Comparison of ENCODE assay signal across 8 mouse cellular contexts in genomic region chr7:139119152-139119774, GRCm38 (mm10). TPM values are rescaled to one million over a fixed set of nuclear protein-coding genes. Genes with fewer than 3 reads are reported as not detected.
DNase-seq lines count a peak whose midpoint lies in the region; ATAC-seq and TF ChIP-seq lines count a peak whose summit lies in the region.

No protein-coding gene starts in this region.

- in situ Hi-C loops in CH12.LX (cut with MboI; ENCODE audit: low pct_ligation_motif_present, low pct_unique_long_range_greater_than_20kb, low sequenced_read_pairs) = loop anchor here (25.0 kb wide), 1 partner anchor 368 kb away; no protein-coding TSS in a partner anchor

- no peaks in the 10 kb centered on the region for H3K9me3 ChIP-seq in CH12.LX (replicated peaks; ENCODE audit: low read length)
- no peaks in the 10 kb centered on the region for H3K9me3 ChIP-seq in forebrain, embryonic 10.5 days
- no peaks in the 10 kb centered on the region for H3K9me3 ChIP-seq in heart, embryonic 16.5 days (replicated peaks; ENCODE audit: control insufficient read depth, low read length)
- no peaks in the 10 kb centered on the region for H3K9me3 ChIP-seq in liver, embryonic 14.5 days (ENCODE audit: control insufficient read depth, low read length)

- TF ChIP-seq CTCF in CH12.LX (conservative IDR thresholded peaks at IDR 0.05 in 1 of 2, IDR thresholded peaks at IDR 0.05 in 1 of 2; ENCODE audit: low read depth in 2 of 2, low read length in 2 of 2) = peak; percentile 50 to 89
- peak; percentile 80 for TF ChIP-seq CTCF in liver, embryonic 14.5 days (IDR thresholded peaks at IDR 0.05; ENCODE audit: low read depth)

- dilution Hi-C loops in CH12.LX (cut with MboI; ENCODE audit: extremely low pct_ligation_motif_present, extremely low pct_unique_long_range_greater_than_20kb, low sequenced_read_pairs) = no loop called here

- DNase-seq in CH12.LX (ENCODE audit: extremely low read depth) = peak; percentile 34
- DNase-seq in brain, embryonic 18.5 days (ENCODE audit: low read depth, low spot score) = peak; percentile 54
- peak; percentile 82 for DNase-seq in forebrain, embryonic 10.5 days (ENCODE audit: extremely low spot score, low spot score)
- DNase-seq in kidney, postnatal 10 days = peak; percentile 93
- peak in 2 of 3 experiments; percentile 7 to 12 for DNase-seq in liver, embryonic 14.5 days (ENCODE audit: low read depth in 3 of 3, low spot score in 3 of 3)
- peak; percentile 53 for DNase-seq in testis, postnatal 14 days (ENCODE audit: low spot score)

- TF ChIP-seq RAD21 in CH12.LX (IDR thresholded peaks at IDR 0.05; ENCODE audit: low read depth, low read length) = peak; percentile 85

- TF ChIP-seq EP300 in CH12.LX (IDR thresholded peaks at IDR 0.05; ENCODE audit: low read length) = no peak
- no peak for TF ChIP-seq EP300 in liver, embryonic 14.5 days (IDR thresholded peaks at IDR 0.05; ENCODE audit: low read depth)

- TF ChIP-seq POLR2A in CH12.LX (IDR thresholded peaks at IDR 0.05; ENCODE audit: low read depth, low read length) = no peak

- H3K9ac ChIP-seq in CH12.LX (ENCODE audit: insufficient read depth, low read depth) = no peak overlapping the region
- no peak overlapping the region for H3K9ac ChIP-seq in heart, embryonic 16.5 days (ENCODE audit: low read length)
- H3K9ac ChIP-seq in liver, embryonic 14.5 days (replicated peaks) = no peak overlapping the region

- peak; percentile 67 for ATAC-seq in heart, embryonic 16.5 days (replicated peaks; ENCODE audit: extremely low read depth, insufficient read depth, low FRiP score)
- no peak for ATAC-seq in liver, embryonic 14.5 days (ENCODE audit: insufficient read depth)
- ATAC-seq in neutrophil, adult 5-6 weeks (ENCODE audit: extremely low read depth, insufficient number of reproducible peaks, low FRiP score, poor library complexity, severe bottlenecking) = peak; percentile 7; the same call in 1 of the 2 replicates

- 53% methylated on average over 13 of the region's 13 CpGs for WGBS in forebrain, embryonic 10.5 days
- 36% methylated on average over 13 of the region's 13 CpGs for WGBS in heart, embryonic 16.5 days
- 30% methylated on average over 13 of the region's 13 CpGs for WGBS in liver, embryonic 14.5 days (ENCODE audit: insufficient replicate concordance)

- H3K4me3 ChIP-seq in CH12.LX (replicated peaks in 1 of 3; ENCODE audit: low read depth in 2 of 3, low read length in 2 of 3, poor library complexity in 1 of 3) = no peak overlapping the region
- no peak overlapping the region for H3K4me3 ChIP-seq in forebrain, embryonic 10.5 days
- H3K4me3 ChIP-seq in heart, embryonic 16.5 days (ENCODE audit: low read length) = no peak overlapping the region
- H3K4me3 ChIP-seq in liver, embryonic 14.5 days (ENCODE audit: insufficient read depth in 1 of 2, low read depth in 2 of 2, low read length in 2 of 2) = no peak overlapping the region

- H3K79me2 ChIP-seq in CH12.LX (replicated peaks; ENCODE audit: control insufficient read depth, extremely low read depth, insufficient read depth, poor library complexity, severe bottlenecking) = no peaks in the 10 kb centered on the region

- H3K4me1 ChIP-seq in CH12.LX (ENCODE audit: control insufficient read depth in 1 of 2, insufficient read depth in 2 of 2) = no peaks in the 10 kb centered on the region
- no peaks in the 10 kb centered on the region for H3K4me1 ChIP-seq in forebrain, embryonic 10.5 days
- no peaks in the 10 kb centered on the region for H3K4me1 ChIP-seq in heart, embryonic 16.5 days (ENCODE audit: control insufficient read depth, insufficient read depth, low read length)
- no peaks in the 10 kb centered on the region for H3K4me1 ChIP-seq in liver, embryonic 14.5 days (replicated peaks; ENCODE audit: control insufficient read depth in 2 of 2, insufficient read depth in 2 of 2, low read length in 1 of 2)

- peaks cover 45% of the 10 kb centered on the region for H3K27me3 ChIP-seq in CH12.LX (replicated peaks)
- H3K27me3 ChIP-seq in forebrain, embryonic 10.5 days (ENCODE audit: poor library complexity, severe bottlenecking) = peaks cover 7% of the 10 kb centered on the region
- H3K27me3 ChIP-seq in heart, embryonic 16.5 days (ENCODE audit: control insufficient read depth, insufficient read depth, low read length) = no peaks in the 10 kb centered on the region
- H3K27me3 ChIP-seq in liver, embryonic 14.5 days (ENCODE audit: control insufficient read depth, insufficient read depth, low read length) = no peaks in the 10 kb centered on the region

- no peak overlapping the region for H3K4me2 ChIP-seq in CH12.LX (ENCODE audit: insufficient read depth, low read depth, poor library complexity, severe bottlenecking)
- H3K4me2 ChIP-seq in heart, embryonic 16.5 days (ENCODE audit: low read depth, low read length) = no peak overlapping the region
- no peak overlapping the region for H3K4me2 ChIP-seq in liver, embryonic 14.5 days (ENCODE audit: low read depth)

- no peak overlapping the region for H3K27ac ChIP-seq in CH12.LX (ENCODE audit: insufficient read depth, low read depth)
- no peak overlapping the region for H3K27ac ChIP-seq in forebrain, embryonic 10.5 days
- no peak overlapping the region for H3K27ac ChIP-seq in heart, embryonic 16.5 days (ENCODE audit: low read length)
- no peak overlapping the region for H3K27ac ChIP-seq in liver, embryonic 14.5 days

- no peaks in the 10 kb centered on the region for H3K36me3 ChIP-seq in CH12.LX (replicated peaks in 1 of 2; ENCODE audit: control insufficient read depth in 1 of 2, insufficient read depth in 1 of 2, low read length in 1 of 2)
- no peaks in the 10 kb centered on the region for H3K36me3 ChIP-seq in forebrain, embryonic 10.5 days (replicated peaks)
- no peaks in the 10 kb centered on the region for H3K36me3 ChIP-seq in heart, embryonic 16.5 days (ENCODE audit: control insufficient read depth, insufficient read depth)
- no peaks in the 10 kb centered on the region for H3K36me3 ChIP-seq in liver, embryonic 14.5 days (replicated peaks; ENCODE audit: control insufficient read depth, insufficient read depth, low read depth)

TF ChIP-seq in CH12.LX, 34 proteins besides CTCF, POLR2A, EP300 and RAD21:
- TF ChIP-seq SIN3A (IDR thresholded peaks at IDR 0.05; ENCODE audit: low read length) (no peak), JUND (conservative IDR thresholded peaks at IDR 0.05; ENCODE audit: low read depth, low read length) (no peak), MAZ (IDR thresholded peaks at IDR 0.05; ENCODE audit: low read depth, low read length) (no peak), NRF1 (IDR thresholded peaks at IDR 0.05; ENCODE audit: low read depth, low read length) (no peak), ELF1 (IDR thresholded peaks at IDR 0.05; ENCODE audit: low read depth, low read length) (no peak), TCF12 (IDR thresholded peaks at IDR 0.05; ENCODE audit: low read depth, low read length) (0 out of 2 replicates have a peak, but pooled peaks have one; percentile 16), SMC3 (IDR thresholded peaks at IDR 0.05; ENCODE audit: low read depth, low read length) (peak; percentile 76)

RNA-seq across cellular contexts. Expression of gene Dpysl4, which starts 33.5 kb away (rescaled TPM):
- total RNA-seq in CH12.LX (2012; rRNA removed) (not detected in 2 replicates), CH12.LX (2014; rRNA removed) (not detected in 2 replicates)
- not detected in 2 replicates for polyA plus RNA-seq in CH12.LX (2012; ENCODE audit: insufficient read length, low read depth)
- 72.5 and 76.5 TPM in 2 replicates for polyA plus RNA-seq in forebrain, embryonic 10.5 days (2016; fragmentation: Nextera tagmentation; extraction: Ambion mirVana)
- polyA plus RNA-seq in heart, embryonic 16.5 days (2015; fragmentation: Nextera tagmentation; extraction: Ambion mirVana) = 1.6 and 2.5 TPM in 2 replicates
- 0.10 and 0.18 TPM in 2 replicates for polyA plus RNA-seq in liver, embryonic 14.5 days (2012; rRNA removed)
- 0.08 and 0.15 TPM in 2 replicates for polyA plus RNA-seq in liver, embryonic 14.5 days (2014; fragmentation: Nextera tagmentation; extraction: Ambion mirVana)
- not detected in 2 replicates for total RNA-seq in neutrophil, adult 5-6 weeks (2017)

Comparison
In these comparisons a context has a peak if more than half of its experiments do, and no peak if none do; other contexts are left out.
1. DNase-seq: peak in every context shown above with its lines; median percentile 93 in kidney, postnatal 10 days; 82 in forebrain, embryonic 10.5 days; 54 in brain, embryonic 18.5 days; 53 in testis, postnatal 14 days; 34 in CH12.LX; 10 in liver, embryonic 14.5 days.
2. RNA of gene Dpysl4, which starts 33.5 kb away (polyA plus RNA-seq): 72.5 to 76.5 TPM in forebrain, embryonic 10.5 days; 1.6 to 2.5 TPM in heart, embryonic 16.5 days, 0.08 to 0.18 TPM in liver, embryonic 14.5 days and not detected in CH12.LX; every median in the first group is over 10 times any median in the second.